Mouse (Mus musculus) retina, adult 2 months (tissue): ENCODE results near the gene Pbld2.

Experiments
- DNase-seq: peaks from one replicate; pipeline ENCODE4 v3.0.0-alpha.2; 2012; ENCODE audit warnings: low read depth, low spot score

Pbld2 gene

DNA sequence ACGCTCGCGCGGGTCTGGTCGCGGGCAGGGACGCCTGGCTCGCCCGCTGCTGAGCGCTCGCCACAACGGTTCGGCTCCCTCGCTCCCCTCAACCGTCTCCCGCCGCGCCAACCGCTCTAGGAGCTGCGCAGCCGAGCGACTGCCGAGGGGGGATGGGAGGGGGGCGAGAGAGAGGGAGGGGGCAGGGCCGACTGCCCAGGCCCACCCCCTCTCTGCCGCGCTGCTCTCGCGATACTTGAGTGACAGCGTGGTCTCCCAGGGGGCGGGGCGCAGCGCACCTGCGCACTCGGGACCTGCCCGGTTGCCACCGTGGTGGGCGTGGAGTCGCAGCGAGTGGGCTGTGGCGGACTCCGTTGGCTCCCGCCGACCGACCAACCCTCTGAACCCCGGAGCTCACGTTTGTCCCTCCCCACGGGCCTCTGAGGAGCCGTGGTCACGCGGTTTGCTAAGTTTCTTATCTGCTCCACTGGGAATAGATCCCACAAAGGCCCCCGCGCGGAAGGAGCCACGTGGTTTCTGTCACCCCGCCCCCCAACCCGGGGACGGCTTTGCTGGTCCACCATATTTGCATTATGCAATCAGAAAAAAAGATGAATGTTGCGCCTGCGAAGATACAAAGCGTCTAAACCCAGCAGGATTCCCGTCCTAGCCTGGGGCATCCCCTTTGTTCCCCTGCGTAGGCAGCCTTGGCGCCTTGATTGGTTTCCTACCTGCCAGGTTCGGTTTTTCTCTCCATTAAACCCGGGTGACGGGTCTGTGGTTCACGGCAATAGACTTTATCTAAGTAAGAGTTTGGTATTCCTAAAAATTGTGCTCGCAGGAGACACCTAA lies at the start of gene Pbld2, which contains the start of gene Hnrnph3:
TSS of gene Pbld2 (plus strand) at position 567 of the 831 bp plus-strand sequence.
TSS of gene Hnrnph3 (minus strand) at position 469 of the 831 bp plus-strand sequence.
- peak; percentile 97 for DNase-seq

- no peak for DNase-seq
Observed at GRCm38 (mm10) chr10:62979667-62980038, 44.5 kb upstream of the Pbld2 start.

- DNase-seq, result peak; percentile 69
Observed at GRCm38 (mm10) chr10:62980039-62980954, 43.8 kb upstream of the Pbld2 start, which contains the start of gene Rufy2. TSS of gene Rufy2 (plus strand) at chr10:62980223.

GRCm38 (mm10) chr10:62984072-62984471 lies 40.0 kb upstream of the Pbld2 start:
- no peak for DNase-seq

GRCm38 (mm10) chr10:62984495-62984894 lies 39.6 kb upstream of the Pbld2 start:
- no peak for DNase-seq

DNA sequence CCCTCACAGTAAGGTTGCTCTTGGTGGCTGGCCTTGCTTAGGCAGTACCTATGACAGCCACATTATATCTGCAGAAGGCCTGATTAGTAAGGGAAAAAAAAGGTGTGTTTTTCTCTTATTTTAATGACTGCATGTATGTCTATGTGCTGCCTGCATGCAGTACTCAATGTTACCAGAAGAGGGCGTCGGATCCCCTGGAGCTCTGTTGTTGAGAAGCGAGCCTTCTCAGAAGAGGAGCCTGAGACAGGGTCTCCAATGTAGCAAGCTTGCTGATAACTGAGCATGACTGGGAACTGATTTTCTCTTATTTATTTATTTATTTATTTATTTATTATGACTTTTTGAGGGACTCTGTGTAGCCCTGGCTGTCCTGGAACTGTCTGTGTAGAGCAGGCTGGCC lies 36.8 kb upstream of the Pbld2 start:
- no peak for DNase-seq

GRCm38 (mm10) chr10:62990636-62991035 lies 33.5 kb upstream of the Pbld2 start:
- no peak for DNase-seq

DNA sequence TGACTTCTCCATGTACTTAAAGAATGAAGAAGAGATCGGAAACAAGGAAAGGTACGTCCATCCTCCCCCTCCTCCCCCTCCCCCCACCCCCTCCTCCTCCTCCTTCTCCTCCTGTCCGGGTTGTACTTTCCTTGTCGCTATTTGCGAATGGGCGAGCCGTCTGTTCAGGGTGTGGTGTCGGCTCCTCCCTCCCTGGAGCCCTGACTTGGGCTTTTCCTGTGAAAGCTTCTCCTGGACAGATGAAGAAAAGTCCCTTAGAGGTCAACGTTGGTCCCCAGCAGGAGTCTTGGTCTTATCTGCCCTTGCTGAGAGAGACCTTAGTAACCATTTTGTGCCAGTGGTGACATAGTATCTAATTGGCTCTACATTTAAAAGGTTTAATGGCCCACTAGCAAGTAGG lies 30.1 kb upstream of the Pbld2 start:
- no peak for DNase-seq

GRCm38 (mm10) chr10:63000584-63000983 lies 23.5 kb upstream of the Pbld2 start:
- no peak for DNase-seq

DNA sequence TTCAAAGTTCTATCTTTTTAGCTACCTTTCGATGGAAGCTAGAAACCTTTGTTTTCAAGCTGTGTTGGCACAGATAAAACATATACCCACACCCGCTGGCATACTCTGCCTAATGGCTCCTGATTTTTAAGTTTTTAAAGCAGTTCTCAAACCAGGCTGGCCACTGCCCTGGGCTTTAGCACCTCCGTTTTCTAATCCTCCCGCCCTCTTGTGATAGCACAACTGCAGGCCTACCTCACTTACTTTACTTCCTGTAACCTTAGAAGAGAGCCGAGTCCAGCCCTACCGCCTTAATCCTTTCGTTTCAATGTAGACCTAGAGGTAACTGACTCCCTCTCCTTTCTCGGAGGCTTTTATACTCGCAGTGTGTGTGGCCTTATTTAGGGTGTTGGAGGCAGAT lies 20.9 kb upstream of the Pbld2 start:
- DNase-seq, result no peak

- no peak for DNase-seq
Observed at GRCm38 (mm10) chr10:63004556-63004955, 19.6 kb upstream of the Pbld2 start.

DNA sequence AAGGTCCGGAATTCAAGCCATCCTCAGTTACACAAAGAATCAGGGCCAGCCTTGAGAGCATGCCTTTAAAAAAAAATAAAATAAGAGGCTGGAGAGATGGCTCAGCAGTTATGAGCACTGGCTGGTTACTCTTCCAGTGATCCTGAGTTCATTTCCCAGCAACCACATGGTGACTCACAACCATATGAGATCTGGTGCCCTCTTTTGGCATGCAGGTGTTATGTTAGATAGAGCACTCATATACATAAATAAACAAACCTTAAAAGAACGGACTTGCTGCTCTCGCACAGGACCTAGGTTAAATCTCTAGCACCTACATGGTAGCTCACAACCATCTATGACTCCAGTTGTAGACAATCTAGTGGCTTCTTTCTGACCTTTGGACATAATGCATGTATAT lies 15.9 kb upstream of the Pbld2 start:
- DNase-seq, result no peak

DNA sequence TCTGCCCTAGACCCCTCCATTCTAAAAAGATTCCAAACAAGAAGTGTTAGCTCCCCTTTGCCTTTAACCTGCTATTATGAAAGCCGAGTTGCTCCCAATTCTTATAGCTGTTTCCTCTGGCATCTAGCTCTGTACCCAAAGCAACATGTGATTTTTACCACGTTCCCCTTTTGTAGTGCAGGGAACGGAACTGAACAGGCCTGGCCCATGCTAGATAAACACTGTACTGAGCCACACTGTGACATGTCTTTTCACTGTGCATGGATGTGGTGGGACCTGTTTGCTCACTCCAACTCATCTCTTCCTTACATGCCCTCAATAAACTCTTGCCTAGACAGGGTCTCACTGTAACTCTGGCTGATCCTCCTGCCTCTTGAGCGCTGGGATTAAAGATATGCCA lies 13.8 kb upstream of the Pbld2 start:
- DNase-seq, result no peak

DNA sequence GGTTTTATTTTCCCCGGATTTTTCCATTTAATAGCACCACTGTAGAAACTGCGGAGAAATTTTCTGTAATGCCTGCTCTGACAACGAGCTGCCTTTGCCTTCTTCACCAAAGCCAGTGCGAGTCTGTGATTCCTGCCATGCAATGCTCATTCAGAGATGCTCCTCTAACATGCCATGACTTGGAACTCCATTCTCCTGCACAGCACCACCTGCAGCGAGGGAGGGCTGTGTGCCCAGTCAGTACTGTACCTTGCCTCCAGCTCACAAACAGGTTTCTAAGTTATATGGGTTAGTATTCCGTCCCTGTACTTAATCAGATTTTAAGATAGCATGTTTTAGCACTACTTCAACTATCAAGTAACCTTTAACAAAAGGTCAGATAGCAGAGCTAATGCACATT lies 12.6 kb upstream of the Pbld2 start:
- DNase-seq, result no peak

DNA sequence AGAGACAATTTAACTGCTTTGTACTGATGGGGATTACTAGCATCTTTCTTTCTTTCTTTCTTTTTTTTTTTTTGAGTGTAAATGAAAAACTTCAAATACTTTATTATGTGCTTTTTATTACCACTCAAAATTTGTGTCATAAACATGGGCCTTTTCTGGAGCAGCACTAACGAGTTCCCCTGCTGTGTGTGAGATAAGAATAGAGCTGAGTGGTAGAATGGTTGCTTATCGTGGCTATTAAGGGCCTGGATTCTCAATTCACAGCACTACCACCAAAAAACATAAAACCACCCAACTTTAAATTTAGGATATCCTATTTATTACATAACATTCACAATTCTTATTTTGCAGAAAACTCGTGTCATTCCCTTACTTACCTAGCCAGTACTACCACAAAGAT lies 10.6 kb upstream of the Pbld2 start:
- no peak for DNase-seq

DNA sequence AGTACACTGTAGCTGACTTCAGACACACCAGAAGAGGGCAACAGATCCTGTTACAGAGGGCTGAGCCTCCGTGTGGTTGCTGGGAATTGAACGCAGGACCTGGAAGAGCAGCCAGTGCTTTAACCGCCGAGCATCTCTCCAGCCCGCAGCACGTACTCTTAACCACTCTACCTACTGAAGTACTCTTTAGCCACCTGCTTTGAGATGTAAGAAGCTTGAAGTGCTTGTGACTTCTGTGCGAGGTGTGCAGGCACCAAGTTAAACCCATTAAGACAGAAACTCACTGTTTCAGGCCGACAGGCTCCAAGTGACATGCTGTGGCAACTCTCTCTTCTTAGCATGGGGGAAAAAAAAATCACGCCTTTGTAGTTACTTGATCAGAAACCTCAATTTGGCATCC lies 9.9 kb upstream of the Pbld2 start:
- no peak for DNase-seq

DNA sequence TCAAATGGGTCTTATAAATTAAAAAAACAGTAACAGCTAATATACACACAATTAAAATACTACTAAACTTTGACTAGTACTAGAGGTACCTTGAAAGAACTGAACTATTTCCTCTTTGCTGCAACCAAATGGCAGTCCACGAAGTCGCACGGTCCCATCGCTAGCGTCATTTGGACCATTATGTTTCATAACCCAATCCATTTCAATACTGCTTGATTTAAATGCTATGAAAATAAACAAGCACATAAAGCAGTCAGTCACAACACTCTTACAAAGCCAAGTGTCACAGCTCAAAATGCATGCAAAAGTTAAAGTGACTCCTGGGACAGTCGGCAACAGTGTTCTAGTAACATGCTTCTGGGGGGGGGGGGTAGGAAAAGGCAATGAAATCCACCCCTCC lies 4.8 kb upstream of the Pbld2 start:
- DNase-seq, result no peak

DNA sequence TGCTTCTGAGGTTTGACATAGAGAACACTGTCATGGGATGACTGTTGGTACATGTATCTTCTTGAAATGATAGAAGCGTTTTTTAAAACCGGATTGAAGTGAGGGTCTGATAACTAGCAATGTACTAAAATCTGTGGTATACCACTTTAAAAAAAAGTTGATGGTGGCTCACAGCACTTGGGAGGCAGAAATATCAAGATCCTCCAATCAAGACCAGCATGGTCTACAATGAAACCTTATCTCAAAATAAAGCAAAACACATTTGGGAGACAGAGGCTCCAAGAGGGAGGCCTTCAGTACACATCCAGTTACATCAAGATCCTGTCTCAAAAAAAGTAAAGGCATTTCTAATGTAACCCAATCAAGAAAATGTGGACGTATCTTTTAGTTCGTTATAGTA lies 2.4 kb upstream of the Pbld2 start:
- no peak for DNase-seq

DNA sequence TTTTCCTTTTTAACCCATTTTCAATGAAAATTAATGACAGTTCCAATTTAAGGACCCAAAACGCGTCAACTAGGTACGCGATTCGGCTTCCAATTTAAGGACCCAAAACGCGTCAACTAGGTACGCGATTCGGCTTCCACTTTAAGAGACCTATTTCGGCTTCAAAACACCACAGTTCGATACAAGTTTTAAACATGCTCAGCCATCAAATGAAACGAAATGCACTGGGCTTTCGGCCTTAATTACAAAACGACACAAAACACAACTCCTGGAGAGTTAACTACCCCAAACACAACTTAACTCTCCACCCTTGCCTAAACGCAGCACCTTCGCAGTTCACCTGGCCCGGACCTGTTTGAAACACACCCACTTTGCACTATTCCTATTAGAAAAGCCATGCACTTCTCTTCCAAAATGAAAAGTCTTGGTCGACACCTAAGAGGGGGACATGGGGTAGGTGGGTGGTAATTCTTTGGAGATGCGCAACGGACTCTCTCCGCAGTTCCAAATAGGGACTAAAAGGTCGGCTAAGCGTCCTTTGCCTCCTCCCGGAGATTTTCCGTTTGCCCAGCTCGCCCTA lies 1.5 kb upstream of the Pbld2 start:
- DNase-seq, result no peak

DNA sequence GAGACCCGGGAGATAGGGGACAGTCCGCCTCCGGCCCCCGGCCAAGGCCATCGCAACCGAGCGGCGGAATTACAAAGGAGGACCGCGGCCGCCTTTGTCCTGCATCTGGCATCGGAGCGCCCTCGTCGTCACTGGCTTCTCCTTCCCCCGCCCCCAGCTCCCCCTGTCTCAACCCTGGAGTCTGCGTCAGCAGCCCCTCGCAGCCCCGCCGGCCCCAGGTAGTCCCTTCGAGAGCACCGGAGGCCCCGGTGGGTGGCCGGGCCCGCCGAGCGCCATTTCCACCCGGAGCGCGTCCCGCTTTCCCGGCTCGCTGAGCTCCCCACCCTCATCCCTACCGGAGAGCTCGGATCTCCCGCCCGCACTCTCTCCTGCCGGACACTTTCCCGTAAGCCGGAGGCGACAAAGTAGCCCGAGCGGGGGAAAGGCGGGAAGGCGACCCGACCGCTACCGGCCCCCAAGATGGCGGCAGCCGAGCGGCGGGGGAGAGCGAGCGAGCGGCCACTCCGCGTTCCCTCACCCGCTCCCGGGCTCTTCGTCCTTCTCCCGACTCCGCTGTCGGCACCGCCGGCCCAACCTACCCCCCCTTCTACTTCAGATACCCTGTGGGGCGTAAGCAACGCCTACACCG lies 880 bp upstream of the Pbld2 start:
- DNase-seq, result no peak

- peak; percentile 57 for DNase-seq
Observed at GRCm38 (mm10) chr10:63024580-63024910, 430 bp downstream of the Pbld2 start.

GRCm38 (mm10) chr10:63025016-63025415 lies 901 bp downstream of the Pbld2 start:
- DNase-seq, result no peak
